Mouse (Mus musculus): Measurements from ENCODE around the gene Zdhhc1. TPM values are rescaled to one million over a fixed set of nuclear protein-coding genes. Genes with fewer than 3 reads are reported as not detected.

The Zdhhc1 gene
- 132 TPM in 2 replicates for polyA plus RNA-seq (2012; rRNA removed)

DNA sequence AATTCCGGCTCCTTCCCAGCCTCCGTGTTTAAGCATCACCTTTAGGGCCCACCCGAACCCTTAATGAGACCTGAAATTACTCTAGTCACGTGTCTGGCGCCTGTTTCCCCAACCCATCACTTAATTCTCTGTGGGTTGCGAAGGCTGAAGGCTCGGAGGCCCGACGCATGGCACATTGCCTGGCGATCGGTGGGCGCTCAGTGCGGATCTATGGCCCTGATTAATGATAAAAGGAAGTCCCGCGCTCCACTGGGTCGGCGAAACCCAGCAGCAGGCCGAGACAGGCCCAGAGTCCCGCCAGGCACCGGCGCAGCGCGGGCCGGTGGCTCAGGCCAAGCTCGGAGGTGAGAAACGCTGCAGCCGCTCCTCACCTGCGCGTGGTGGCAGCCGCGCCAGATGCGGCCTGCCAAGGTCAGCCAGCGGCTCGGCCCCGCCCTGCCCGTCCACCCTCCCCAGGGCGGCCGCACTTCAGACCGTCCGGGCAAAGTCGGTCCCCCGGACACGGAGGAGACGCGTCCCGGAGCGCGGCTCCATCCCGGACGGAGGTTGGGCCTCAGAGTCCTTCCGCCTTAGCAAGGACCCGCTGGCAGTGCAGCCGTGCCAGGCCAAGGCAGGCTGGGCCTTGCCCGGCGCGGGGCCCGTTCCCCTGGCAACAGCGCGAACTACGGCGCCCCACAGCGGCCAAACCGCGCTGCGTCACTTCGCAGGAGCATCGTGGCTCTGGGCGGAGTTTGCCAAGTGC is at the start of gene Zdhhc1:
TSS of gene Zdhhc1 (minus strand) at position 464 of the 742 bp plus-strand sequence.

DNA sequence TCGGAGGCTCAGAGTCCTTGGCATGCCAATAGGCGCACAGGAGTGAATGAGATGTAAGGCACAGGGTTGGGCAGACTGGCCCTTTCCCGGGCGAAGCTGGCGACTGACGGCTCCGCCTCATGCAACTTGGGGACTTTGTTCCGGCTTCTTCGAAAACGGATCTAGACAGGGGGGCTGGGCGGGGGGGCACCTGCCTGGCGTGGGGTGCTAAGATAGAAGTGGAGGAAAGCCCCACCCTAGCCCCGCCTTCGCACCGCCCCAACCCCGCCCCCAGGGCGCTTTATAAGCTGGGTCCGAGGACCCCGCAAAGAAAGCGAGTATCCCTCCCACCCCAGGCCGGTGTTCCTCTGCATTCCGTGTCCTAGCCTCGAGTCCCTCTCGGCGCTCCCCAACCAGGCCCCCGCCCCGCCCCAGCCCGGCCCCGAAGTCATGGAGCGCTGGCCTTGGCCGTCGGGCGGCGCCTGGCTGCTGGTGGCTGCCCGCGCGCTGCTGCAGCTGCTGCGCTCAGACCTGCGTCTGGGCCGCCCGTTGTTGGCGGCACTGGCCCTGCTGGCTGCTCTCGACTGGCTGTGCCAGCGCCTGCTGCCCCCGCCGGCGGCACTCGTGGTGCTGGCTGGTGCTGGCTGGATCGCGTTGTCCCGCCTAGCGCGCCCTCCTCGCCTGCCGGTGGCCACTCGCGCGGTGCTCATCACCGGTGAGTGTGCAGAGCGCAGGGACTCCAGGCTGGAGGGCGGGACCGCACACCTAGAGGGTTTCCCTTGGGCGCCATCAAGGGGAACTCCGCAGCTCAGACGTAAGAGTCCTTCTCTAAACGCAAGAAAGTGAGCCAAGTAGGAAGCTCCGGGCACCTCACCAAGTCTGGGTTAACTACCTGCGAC is 22.0 kb upstream of the Zdhhc1 start, which contains the start of gene Hsd11b2:
TSS of gene Hsd11b2 (plus strand) at position 320 of the 878 bp plus-strand sequence.

DNA sequence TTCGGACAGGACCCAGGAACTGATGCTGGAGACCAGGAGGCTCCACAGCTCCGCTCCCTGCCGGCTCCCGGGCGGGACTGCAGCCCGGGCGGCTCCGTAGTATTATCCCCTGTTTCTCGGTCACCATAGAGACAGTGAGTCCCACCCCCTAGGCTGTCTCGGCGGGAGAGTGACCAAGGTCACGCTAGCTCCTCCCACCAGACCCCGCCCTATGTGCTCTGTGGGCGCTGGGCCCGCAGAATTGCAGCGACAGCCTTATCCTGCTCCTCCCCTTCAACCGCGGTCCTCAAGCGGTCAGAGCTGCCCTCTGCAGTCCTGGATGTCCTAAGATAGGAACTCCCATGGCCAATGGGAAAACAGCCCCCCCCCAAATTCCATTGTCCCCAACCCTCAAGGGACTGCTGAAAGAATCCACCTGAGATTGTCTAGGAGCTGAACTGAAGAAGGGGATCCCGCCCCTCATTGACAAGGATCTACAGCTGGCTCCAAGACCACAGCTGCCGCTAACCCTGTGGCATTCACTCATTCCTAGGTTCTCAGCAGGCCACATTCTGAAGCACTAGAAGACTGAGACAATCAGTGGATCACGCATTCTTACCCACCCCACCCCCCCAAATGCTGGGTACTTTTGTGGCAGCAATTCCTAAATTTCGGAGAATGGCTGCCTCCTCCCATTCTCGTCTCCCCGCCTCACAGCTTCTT is 25.2 kb downstream of the Zdhhc1 start, which contains the start of gene Tppp3:
TSS of gene Tppp3 (minus strand) at position 213 of the 702 bp plus-strand sequence.

Other genes with a start within 250 kb of the Zdhhc1 start
- gene B3gnt9, start 241.7 kb downstream of the Zdhhc1 start, polyA plus RNA-seq (2012; rRNA removed), result 49.7 and 92.5 TPM in 2 replicates
- 24.8 and 29.8 TPM in 2 replicates for gene Tradd, start 232.3 kb downstream of the Zdhhc1 start, polyA plus RNA-seq (2012; rRNA removed)
- gene Fbxl8, start 232.3 kb downstream of the Zdhhc1 start, polyA plus RNA-seq (2012; rRNA removed), result 14.3 and 16.9 TPM in 2 replicates
- 2.3 and 2.4 TPM in 2 replicates for gene Hsf4, start 227.1 kb downstream of the Zdhhc1 start, polyA plus RNA-seq (2012; rRNA removed)
- gene Nol3, start 220.8 kb downstream of the Zdhhc1 start, polyA plus RNA-seq (2012; rRNA removed), result 2.5 and 3.0 TPM in 2 replicates
- gene 4931428F04Rik, start 207.0 kb downstream of the Zdhhc1 start, polyA plus RNA-seq (2012; rRNA removed), result 16.1 and 18.2 TPM in 2 replicates
- gene Exoc3l, start 200.8 kb downstream of the Zdhhc1 start, polyA plus RNA-seq (2012; rRNA removed), result 67.0 and 69.6 TPM in 2 replicates
- gene E2f4, start 199.2 kb downstream of the Zdhhc1 start, polyA plus RNA-seq (2012; rRNA removed), result 160 and 176 TPM in 2 replicates
- 30.6 and 31.0 TPM in 2 replicates for gene Elmo3, start 191.3 kb downstream of the Zdhhc1 start, polyA plus RNA-seq (2012; rRNA removed)
- 8.0 and 9.1 TPM in 2 replicates for gene Lrrc29, start 170.6 kb downstream of the Zdhhc1 start, polyA plus RNA-seq (2012; rRNA removed)
- gene Tmem208, start 170.5 kb downstream of the Zdhhc1 start, polyA plus RNA-seq (2012; rRNA removed), result 106 and 112 TPM in 2 replicates
- gene Fhod1, start 148.9 kb downstream of the Zdhhc1 start, polyA plus RNA-seq (2012; rRNA removed), result 22.3 TPM in 2 replicates
- gene Slc9a5, start 148.1 kb downstream of the Zdhhc1 start, polyA plus RNA-seq (2012; rRNA removed), result 6.2 and 6.8 TPM in 2 replicates
- 61.3 and 98.2 TPM in 2 replicates for gene Plekhg4, start 123.6 kb downstream of the Zdhhc1 start, polyA plus RNA-seq (2012; rRNA removed)
- gene Kctd19, start 83.4 kb downstream of the Zdhhc1 start, polyA plus RNA-seq (2012; rRNA removed), result 0.06 and 0.08 TPM in 2 replicates
- 4.7 TPM in 2 replicates for gene Lrrc36, start 83.3 kb downstream of the Zdhhc1 start, polyA plus RNA-seq (2012; rRNA removed)
- 157 and 231 TPM in 2 replicates for gene Tppp3, start 25.4 kb downstream of the Zdhhc1 start, polyA plus RNA-seq (2012; rRNA removed)
- 119 and 169 TPM in 2 replicates for gene Hsd11b2, start 21.9 kb upstream of the Zdhhc1 start, polyA plus RNA-seq (2012; rRNA removed)
- gene Atp6v0d1, start 69.1 kb upstream of the Zdhhc1 start, polyA plus RNA-seq (2012; rRNA removed), result 106 and 114 TPM in 2 replicates
- gene Ripor1, start 108.4 kb upstream of the Zdhhc1 start, polyA plus RNA-seq (2012; rRNA removed), result 25.2 and 32.3 TPM in 2 replicates
- gene Ctcf, start 139.7 kb upstream of the Zdhhc1 start, polyA plus RNA-seq (2012; rRNA removed), result 17.0 and 20.3 TPM in 2 replicates
- gene Agrp, start 140.5 kb upstream of the Zdhhc1 start, polyA plus RNA-seq (2012; rRNA removed), result 1.0 and 2.0 TPM in 2 replicates
- gene Carmil2, start 189.4 kb upstream of the Zdhhc1 start, polyA plus RNA-seq (2012; rRNA removed), result 1.7 TPM in 2 replicates
- 34.0 and 47.2 TPM in 2 replicates for gene Acd, start 204.2 kb upstream of the Zdhhc1 start, polyA plus RNA-seq (2012; rRNA removed)
- 22.0 and 26.5 TPM in 2 replicates for gene Pard6a, start 204.2 kb upstream of the Zdhhc1 start, polyA plus RNA-seq (2012; rRNA removed)
- not detected in 2 replicates for gene 4933405L10Rik, start 210.8 kb upstream of the Zdhhc1 start, polyA plus RNA-seq (2012; rRNA removed)
- gene Enkd1, start 211.3 kb upstream of the Zdhhc1 start, polyA plus RNA-seq (2012; rRNA removed), result 19.4 and 22.4 TPM in 2 replicates

Measured in ovary, adult 2 months (tissue).